ENCODE assay signal across 8 mouse cellular contexts in genomic region chr5:121848743-121849142, GRCm38 (mm10). TPM values are rescaled to one million over a fixed set of nuclear protein-coding genes. Genes with fewer than 3 reads are reported as not detected.
DNase-seq lines count a peak whose midpoint lies in the region; ATAC-seq and TF ChIP-seq lines count a peak whose summit lies in the region.

Gene Pheta1 (plus strand): TSS chr5:121848984.

- peaks cover 18% of the 10 kb centered on the region; the same call in 1 of the 2 replicates for H3K79me2 ChIP-seq in macrophage (ENCODE audit: inconsistent target)

- intact Hi-C loops in left cerebral cortex, adult 2 months (cut with DNase I): no loop called here

- TF ChIP-seq CTCF in cortical plate, adult 2 months (IDR thresholded peaks at IDR 0.05; ENCODE audit: extremely low read depth, insufficient read depth, low read length): no peak
- TF ChIP-seq CTCF in hindbrain, postnatal 0 days (IDR thresholded peaks at IDR 0.05; ENCODE audit: low read depth): no peak
- no peak for TF ChIP-seq CTCF in left cerebral cortex, adult 2 months (IDR thresholded peaks at IDR 0.05)

- H3K9ac ChIP-seq in hindbrain, postnatal 0 days (replicated peaks; ENCODE audit: low read length): peak within 1 kb of the TSS; percentile 81

- peak; percentile 94 for DNase-seq in adipocyte (ENCODE audit: low spot score)
- DNase-seq in gastrocnemius, adult 8-10 months (ENCODE audit: low spot score in 2 of 2): peak; percentile 82 to 89
- DNase-seq in hindbrain, postnatal 0 days (ENCODE audit: low spot score): peak; percentile 95
- peak; percentile 90 to 92 for DNase-seq in left cerebral cortex, adult 2 months (ENCODE audit: extremely low spot score in 1 of 2, low spot score in 2 of 2)
- peak; percentile 85 for DNase-seq in retina, postnatal 7 days (ENCODE audit: low read depth, low spot score)
- DNase-seq in urinary bladder, adult 18-20 months (ENCODE audit: low spot score in 2 of 2): peak; percentile 89 to 91

- ATAC-seq in hindbrain, postnatal 0 days: peak; percentile 92

- no peak within 1 kb of the TSS for H3K27ac ChIP-seq in cortical plate, adult 2 months (ENCODE audit: insufficient read depth, low read length)
- H3K27ac ChIP-seq in hindbrain, postnatal 0 days: peak within 1 kb of the TSS; percentile 58
- H3K27ac ChIP-seq in left cerebral cortex, adult 2 months: peak within 1 kb of the TSS; percentile 28
- peak within 1 kb of the TSS; percentile 77 for H3K27ac ChIP-seq in macrophage

- no peaks in the 10 kb centered on the region for H3K9me3 ChIP-seq in hindbrain, postnatal 0 days (ENCODE audit: low read length)

- peak within 1 kb of the TSS; percentile 72 for H3K4me2 ChIP-seq in hindbrain, postnatal 0 days (ENCODE audit: low read depth, low read length)

- 0 out of 2 replicates have a peak, but pooled peaks cover under 1% of the 10 kb centered on the region for H3K27me3 ChIP-seq in hindbrain, postnatal 0 days (ENCODE audit: insufficient read depth, low read length)

- peaks cover 16% of the 10 kb centered on the region; the same call in 1 of the 2 replicates for H3K36me3 ChIP-seq in hindbrain, postnatal 0 days (ENCODE audit: insufficient read depth, low read length)
- peaks cover 6% of the 10 kb centered on the region; the same call in 1 of the 2 replicates for H3K36me3 ChIP-seq in macrophage (ENCODE audit: inconsistent target)

- TF ChIP-seq POLR2A in cortical plate, adult 2 months (IDR thresholded peaks at IDR 0.05; ENCODE audit: extremely low read depth, insufficient read depth, low read length): peak; percentile 60; the same call in 1 of the 2 replicates

- 2% methylated on average over 36 of the region's 42 CpGs for WGBS in hindbrain, postnatal 0 days
- WGBS in macrophage (ENCODE audit: missing documents): 0% methylated on average over 33 of the region's 42 CpGs

- peak within 1 kb of the TSS; percentile 40 for H3K4me3 ChIP-seq in cortical plate, adult 2 months (ENCODE audit: insufficient read depth, low read length)
- peak within 1 kb of the TSS; percentile 91 for H3K4me3 ChIP-seq in hindbrain, postnatal 0 days (ENCODE audit: low read length)
- H3K4me3 ChIP-seq in left cerebral cortex, adult 2 months: peak within 1 kb of the TSS; percentile 81
- peak within 1 kb of the TSS; percentile 60 for H3K4me3 ChIP-seq in macrophage (ENCODE audit: inconsistent target)

- H3K4me1 ChIP-seq in cortical plate, adult 2 months (ENCODE audit: control insufficient read depth, insufficient read depth, low read length): 0 out of 2 replicates have a peak, but pooled peaks cover 2% of the 10 kb centered on the region
- peaks cover 21% of the 10 kb centered on the region for H3K4me1 ChIP-seq in hindbrain, postnatal 0 days (ENCODE audit: insufficient read depth, low read length)

RNA-seq across cellular contexts. Expression of gene Pheta1, which starts in this region (rescaled TPM):
- polyA plus RNA-seq in cortical plate, adult 2 months (2012; rRNA removed): 12.9 and 13.2 TPM in 2 replicates
- total RNA-seq in gastrocnemius, adult 8-10 months (2022): 1 to 10 TPM; 5.0 to 5.7 (median 5.2) TPM
- total RNA-seq in hindbrain, postnatal 0 days (2014; rRNA removed): 48.9 and 52.5 TPM in 2 replicates
- polyA plus RNA-seq in hindbrain, postnatal 0 days (2015; fragmentation: Nextera tagmentation; extraction: Ambion mirVana): 28.0 and 28.3 TPM in 2 replicates
- total RNA-seq in left cerebral cortex, adult 2 months (2021): 10 to 100 TPM in 1 of 2 experiments, 1 to 10 TPM in 1; 8.9 to 10.5 TPM
- total RNA-seq in macrophage (2018; cell fraction: chromatin; rRNA removed): 10 to 100 TPM in 6 of 26 experiments, 1 to 10 TPM in 20; 2.0 to 20.7 (median 7.2) TPM
- total RNA-seq in macrophage (2018; cell fraction: cytosol; rRNA removed): 1 to 10 TPM; 1.7 to 6.5 (median 3.9) TPM
- total RNA-seq in macrophage (2018; cell fraction: nucleus; rRNA removed): 10 to 100 TPM in 4 of 26 experiments, 1 to 10 TPM in 22; 2.3 to 11.9 (median 6.9) TPM
- 0.86 to 5.2 TPM (median 3.8 TPM) in 3 replicates for polyA plus RNA-seq in macrophage (2018)

Comparison
In these comparisons a context has a peak if more than half of its experiments do, and no peak if none do; other contexts are left out.
1. H3K4me3 ChIP-seq: peak in every context shown above with its lines; median percentile 91 in hindbrain, postnatal 0 days; 81 in left cerebral cortex, adult 2 months; 60 in macrophage; 40 in cortical plate, adult 2 months.